Mouse (Mus musculus): ENCODE measurements around the gene Rtn4ip1.

The Rtn4ip1 gene

GRCm38 (mm10) chr10:44002004-44002940, 100.7 kb downstream of the Rtn4ip1 start:
- in situ Hi-C loops (cut with MboI, MseI), result loop anchor here (10.0 kb wide), 1 partner anchor 453 kb away; no protein-coding TSS in a partner anchor

DNA sequence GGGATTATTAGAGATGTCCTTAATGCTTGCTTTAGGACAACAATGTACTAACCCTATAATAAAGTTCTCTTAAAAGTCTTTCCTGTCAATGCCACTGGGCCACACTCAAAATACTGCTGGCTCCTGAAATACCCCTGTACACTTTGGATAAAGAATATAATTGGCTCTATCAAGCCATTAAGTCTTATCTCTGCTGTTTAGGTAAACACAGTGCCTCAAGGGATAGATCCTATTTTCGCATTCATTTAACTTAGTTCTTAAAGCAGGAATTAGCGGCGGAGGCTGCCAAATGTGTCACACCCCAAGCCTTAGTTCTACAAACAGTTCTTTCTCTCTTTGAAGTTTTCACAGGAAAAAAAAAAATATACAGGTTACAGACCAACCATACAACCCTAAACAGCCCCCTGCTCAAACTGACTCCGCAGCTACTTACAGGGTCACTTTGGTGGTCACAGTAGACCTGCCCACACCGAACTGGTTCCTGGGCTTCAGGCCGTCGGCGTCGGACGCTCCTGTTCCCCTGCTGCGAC, 101.5 kb downstream of the Rtn4ip1 start:
- in situ Hi-C loops (cut with MboI, MseI), result loop anchor here (10.0 kb wide), 1 partner anchor 452 kb away; no protein-coding TSS in a partner anchor

GRCm38 (mm10) chr10:44003551-44004151, 102.0 kb downstream of the Rtn4ip1 start:
- in situ Hi-C loops (cut with MboI, MseI), result loop anchor here (10.0 kb wide), 1 partner anchor 451 kb away; no protein-coding TSS in a partner anchor

- in situ Hi-C loops (cut with MboI, MseI), result loop anchor here (10.0 kb wide), 1 partner anchor 451 kb away; no protein-coding TSS in a partner anchor
These were observed 102.7 kb downstream of the Rtn4ip1 start for GRCm38 (mm10) chr10:44004221-44004751.

DNA sequence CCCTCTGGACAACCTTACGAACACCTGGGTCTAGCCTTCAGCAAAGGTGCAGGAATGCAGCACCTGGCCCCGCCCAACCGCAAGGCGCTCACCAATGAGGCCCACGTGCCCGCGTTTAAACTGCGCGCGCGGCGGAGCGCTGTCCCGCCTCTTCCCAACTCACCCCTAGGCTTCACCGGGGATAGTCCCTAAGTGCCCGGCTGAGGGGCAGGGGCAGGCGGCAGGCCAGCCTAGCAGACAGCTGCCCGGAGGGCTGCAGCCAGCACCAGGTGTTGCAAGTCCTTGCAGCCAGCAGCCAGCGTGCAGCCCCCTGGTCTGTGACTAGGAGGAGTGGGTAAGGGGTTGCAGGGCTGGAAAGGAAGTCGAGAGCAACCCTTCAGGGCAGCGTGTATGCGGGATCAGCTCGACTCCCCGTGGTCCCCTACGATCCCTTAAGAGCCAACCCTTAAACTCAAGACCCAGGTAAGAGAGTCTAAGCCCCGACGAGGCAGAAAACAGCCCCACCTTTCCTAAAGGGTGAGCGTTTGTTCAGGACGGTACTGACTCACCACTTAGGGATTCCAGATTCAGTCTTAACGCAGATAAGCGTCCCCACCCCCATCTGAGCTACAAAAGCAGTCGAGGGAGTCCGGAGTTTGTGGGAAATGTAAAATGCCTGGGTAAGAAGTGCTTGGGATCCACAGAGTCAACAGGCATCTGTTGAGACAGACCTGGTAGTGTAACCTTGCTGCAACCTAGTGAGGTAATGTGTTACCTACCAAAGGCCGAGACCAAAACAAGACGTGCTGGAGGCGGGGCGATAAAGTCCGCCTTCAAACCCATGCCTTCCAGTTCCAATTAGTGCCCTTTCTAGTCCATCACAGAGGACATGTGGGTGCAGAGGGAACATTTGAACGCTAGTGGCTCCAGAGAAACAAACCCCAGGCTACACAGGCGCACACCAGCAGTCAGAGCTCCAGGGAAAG, 104.4 kb downstream of the Rtn4ip1 start:
- in situ Hi-C loops (cut with MboI, MseI), result loop anchor here (10.0 kb wide), 1 partner anchor 449 kb away; no protein-coding TSS in a partner anchor

Measured in regulatory T cell (primary cell).